Mouse (Mus musculus) olfactory bulb, adult 2 months (tissue): ENCODE results near the gene Manba. TPM values are rescaled to one million over a fixed set of nuclear protein-coding genes. Genes with fewer than 3 reads are reported as not detected.

Source experiments
- H3K27ac ChIP-seq: fragments of 200-500 bp; 2 replicates; pipeline ENCODE4 v1.5.1; 2012; ENCODE audit warnings: low read depth, low read length; ENCODE audit not compliant: insufficient read depth
- H3K4me1 ChIP-seq: fragments of 200-500 bp; 2 replicates; pipeline ENCODE4 v1.6.1; 2012; ENCODE audit warnings: low read length; ENCODE audit not compliant: control insufficient read depth, insufficient read depth
- H3K4me3 ChIP-seq: fragments of 200-500 bp; 2 replicates; pipeline ENCODE4 v1.5.1; 2012; ENCODE audit warnings: mild to moderate bottlenecking, low read depth, low read length, moderate library complexity; ENCODE audit not compliant: insufficient read depth
- CTCF ChIP-seq: fragments of 200-500 bp; IDR thresholded peaks from 2 replicates; pipeline ENCODE4 v1.5.1; 2012; ENCODE audit warnings: low read depth, mild to moderate bottlenecking, low read length, moderate library complexity; ENCODE audit not compliant: insufficient read depth
- POLR2A ChIP-seq: fragments of 200-500 bp; IDR thresholded peaks from 2 replicates; pipeline ENCODE4 v1.6.1; 2012; ENCODE audit warnings: mild to moderate bottlenecking, low read depth, low read length, moderate library complexity; ENCODE audit not compliant: insufficient read depth
- WGBS: fragments of 180-500 bp; shearing (Covaris S2); methylation state at CpG from one replicate; pipeline ENCODE4 v1.1.7; 2018; 5-methylcytosine and 5-hydroxymethylcytosine counted together
- polyA plus RNA-seq: library from polyadenylated mRNA; stranded (reverse); fragments of >200 nt; gene quantifications from 2 replicates; pipeline ENCODE4 v1.2.4, GENCODE M21; 2012; ENCODE audit warnings: low replicate concordance; ENCODE audit not compliant: missing spikeins, insufficient read depth, insufficient read length

Manba gene
- polyA plus RNA-seq, 1 experiment: not detected

DNA sequence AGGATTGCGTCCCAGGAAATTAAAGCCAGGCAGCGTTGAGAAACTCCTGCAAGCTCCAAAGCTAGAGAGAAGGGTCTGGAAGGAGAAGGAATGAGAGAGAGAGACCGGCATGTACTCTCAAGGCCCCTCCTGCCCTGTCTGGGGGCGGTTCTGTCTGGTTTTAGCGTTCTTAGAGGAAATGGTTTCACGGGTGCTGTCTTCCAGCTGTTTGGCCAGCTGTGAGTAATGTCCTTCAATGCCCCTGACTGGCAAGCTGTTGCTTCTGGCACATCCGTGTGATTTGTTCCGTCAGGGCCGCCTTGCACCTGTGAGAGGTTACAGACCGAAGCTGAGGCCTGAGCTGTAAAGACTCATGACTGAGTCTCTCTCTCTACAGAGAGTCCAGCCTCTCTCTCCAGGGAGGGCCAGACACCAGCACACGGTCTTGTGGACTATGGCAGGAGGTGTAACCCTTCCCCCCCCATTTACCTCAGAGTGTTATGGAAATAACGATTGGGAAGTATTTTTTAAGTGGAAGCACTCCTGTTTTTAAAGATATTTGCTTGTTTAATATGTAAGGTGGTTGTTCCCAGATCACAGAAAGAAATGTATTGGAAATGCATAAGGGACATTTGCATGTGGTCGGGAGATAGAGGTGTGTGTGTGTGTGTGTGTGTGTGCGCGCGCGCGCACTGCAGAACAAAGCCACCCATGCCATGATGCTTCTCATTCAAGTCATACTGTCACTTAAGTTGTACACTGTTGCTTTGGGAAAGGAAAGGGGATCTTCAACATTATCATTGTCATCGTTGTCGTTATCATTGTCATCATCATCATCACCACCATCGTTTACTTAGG, 95.2 kb downstream of the Manba start:
- 86% methylated on average over 21 of the region's 21 CpGs for WGBS
- Histone ChIP-seq H3K4me3 (no peak overlapping the region), H3K27ac (no peak overlapping the region), H3K4me1 (peaks cover 5% of the 10 kb centered on the region)
- TF ChIP-seq CTCF: no peak
- TF ChIP-seq POLR2A: no peak

DNA sequence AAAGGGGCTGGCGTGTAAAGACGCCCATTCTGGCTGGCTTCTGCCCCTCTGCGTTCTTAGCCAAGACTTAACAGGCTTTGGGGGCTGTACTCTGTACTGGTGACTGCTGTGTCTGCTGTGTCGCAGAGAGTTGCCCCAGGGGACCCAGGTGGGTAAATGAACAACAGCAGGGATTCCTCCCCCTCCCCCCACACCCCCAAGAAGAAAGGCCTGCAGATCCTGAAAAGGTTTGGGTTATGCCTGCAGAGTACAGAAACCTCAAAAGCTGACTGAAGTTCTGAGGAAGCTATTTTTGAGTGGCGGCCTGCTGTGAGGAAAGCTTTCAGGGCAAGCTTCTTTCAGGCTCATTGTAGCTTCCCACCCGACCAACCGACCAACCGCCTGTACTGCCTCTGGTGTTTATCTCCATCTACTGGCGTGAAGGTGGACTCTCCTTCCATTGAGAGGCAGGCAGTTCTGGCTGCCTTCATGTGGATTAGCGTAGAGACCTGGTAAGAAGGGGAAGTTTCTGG, 96.3 kb downstream of the Manba start:
- no peak for TF ChIP-seq POLR2A
- TF ChIP-seq CTCF: no peak
- H3K27ac ChIP-seq: no peak overlapping the region; the same call in 1 of the 2 replicates
- 28% methylated on average over 10 of the region's 10 CpGs for WGBS
- H3K4me1 ChIP-seq: peaks cover 5% of the 10 kb centered on the region
- H3K4me3 ChIP-seq: no peak overlapping the region

- Histone ChIP-seq H3K4me1 (peaks cover 5% of the 10 kb centered on the region), H3K27ac (no peak overlapping the region), H3K4me3 (no peak overlapping the region)
- no peak for TF ChIP-seq POLR2A
- TF ChIP-seq CTCF: no peak
- WGBS: 81% methylated on average over 7 of the region's 7 CpGs
Measured at GRCm38 (mm10) chr3:135582246-135582645, 96.8 kb downstream of the Manba start.

DNA sequence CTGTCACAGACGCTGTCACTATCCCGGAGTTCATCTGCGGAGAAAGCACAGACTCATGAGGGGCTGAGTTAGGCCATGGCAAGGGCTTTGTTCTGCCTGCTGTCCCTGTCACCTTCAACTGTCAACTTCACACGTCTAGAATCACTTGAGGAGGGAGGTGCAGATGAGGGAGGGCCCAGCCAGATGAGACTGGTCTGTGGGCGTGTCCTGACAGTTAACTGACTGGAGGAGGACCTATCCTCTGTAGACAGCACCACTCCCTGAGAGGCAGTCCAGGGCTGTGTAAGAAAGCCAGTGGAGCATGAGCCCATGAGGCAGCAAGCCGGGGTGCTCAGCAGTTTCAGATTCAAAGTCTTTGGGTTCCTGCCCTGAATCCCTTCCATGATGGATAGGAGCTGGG, 100.1 kb downstream of the Manba start:
- Histone ChIP-seq H3K4me3 (no peak overlapping the region), H3K4me1 (peaks cover 5% of the 10 kb centered on the region), H3K27ac (no peak overlapping the region)
- 75% methylated on average over 6 of the region's 6 CpGs for WGBS
- TF ChIP-seq POLR2A (no peak), CTCF (no peak)

DNA sequence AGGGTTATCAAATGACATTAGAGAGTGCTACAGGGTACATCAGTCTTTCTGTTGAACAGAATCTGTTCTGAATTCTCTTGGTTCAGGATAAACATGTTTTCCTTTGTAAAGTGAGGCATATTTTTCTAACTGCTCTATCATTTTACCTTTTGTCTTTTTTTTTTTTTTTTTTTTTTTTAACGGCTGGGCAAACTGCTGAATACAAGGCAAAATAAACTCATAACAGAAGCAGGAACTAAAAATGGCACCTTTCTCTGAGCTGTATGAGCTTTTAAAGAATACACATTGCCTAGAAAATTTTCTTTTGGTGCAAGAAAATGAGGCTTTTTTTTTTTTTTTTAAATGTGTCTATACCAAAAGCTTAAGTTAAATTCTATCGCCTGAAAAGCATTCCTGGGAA, 100.6 kb downstream of the Manba start:
- no peak for TF ChIP-seq POLR2A
- TF ChIP-seq CTCF: no peak
- H3K4me1 ChIP-seq: peaks cover 5% of the 10 kb centered on the region
- no peak overlapping the region for H3K4me3 ChIP-seq
- WGBS: 88% methylated on average over 2 of the region's 2 CpGs
- no peak overlapping the region for H3K27ac ChIP-seq

GRCm38 (mm10) chr3:135586471-135586880, 101.1 kb downstream of the Manba start:
- no peak overlapping the region for H3K4me3 ChIP-seq
- H3K27ac ChIP-seq: no peak overlapping the region
- peaks cover 4% of the 10 kb centered on the region for H3K4me1 ChIP-seq
- TF ChIP-seq POLR2A (no peak), CTCF (no peak)
- WGBS: 76% methylated on average over 4 of the region's 4 CpGs

GRCm38 (mm10) chr3:135590471-135590870, 105.1 kb downstream of the Manba start:
- H3K27ac ChIP-seq: no peak overlapping the region
- H3K4me3 ChIP-seq: no peak overlapping the region
- no peaks in the 10 kb centered on the region for H3K4me1 ChIP-seq
- 91% methylated on average over 4 of the region's 4 CpGs for WGBS
- TF ChIP-seq POLR2A: no peak
- TF ChIP-seq CTCF: no peak

GRCm38 (mm10) chr3:135591376-135591775, 106.0 kb downstream of the Manba start:
- no peak overlapping the region for H3K27ac ChIP-seq
- WGBS: 73% methylated on average over 5 of the region's 5 CpGs
- no peak overlapping the region for H3K4me3 ChIP-seq
- no peak for TF ChIP-seq POLR2A
- TF ChIP-seq CTCF: no peak
- H3K4me1 ChIP-seq: no peaks in the 10 kb centered on the region

DNA sequence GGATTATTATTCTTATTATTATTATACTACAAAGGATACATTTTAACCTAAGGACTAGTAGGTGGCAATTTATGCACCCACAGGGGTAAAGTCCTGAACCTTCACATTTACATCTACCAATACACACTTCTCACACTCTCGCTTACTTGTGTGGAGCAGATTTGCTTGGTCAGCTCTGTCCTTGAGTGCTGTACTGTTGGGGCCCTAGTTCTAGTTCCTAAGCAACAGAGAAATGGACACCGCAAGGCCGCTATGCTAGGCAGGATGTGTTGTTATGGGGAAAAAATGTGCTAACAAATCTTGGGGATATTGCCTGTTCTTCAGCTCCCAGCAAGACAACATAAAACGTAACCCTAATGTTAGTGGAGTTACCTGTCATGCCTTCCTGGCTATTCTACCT, 106.6 kb downstream of the Manba start:
- Histone ChIP-seq H3K4me1 (no peaks in the 10 kb centered on the region), H3K27ac (no peak overlapping the region), H3K4me3 (no peak overlapping the region)
- WGBS: 85% methylated on average over 4 of the region's 4 CpGs
- TF ChIP-seq CTCF (no peak), POLR2A (no peak)
